Comparison of ENCODE assay signal across 10 mouse cellular contexts in genomic region chr3:84260837-84261236, GRCm38 (mm10). TPM values are rescaled to one million over a fixed set of nuclear protein-coding genes. Genes with fewer than 3 reads are reported as not detected.
A peak's percentile ranks its signal among the peaks of the same experiment; 100 is the strongest.
DNase-seq lines count a peak whose midpoint lies in the region; ATAC-seq lines count a peak whose summit lies in the region.
"Had no signal": no experiment of that assay in that cellular context is flagged by ENCODE, and none has a peak within 500 bp of the region (broad histone marks: within the 10 kb centered on the region; RNA-seq: fewer than 3 reads in every experiment).

No protein-coding gene starts in this region.

- no peaks in the 10 kb centered on the region for H3K9me3 ChIP-seq in midbrain, embryonic 10.5 days (replicated peaks)
- no peaks in the 10 kb centered on the region for H3K9me3 ChIP-seq in midbrain, embryonic 11.5 days (ENCODE audit: control insufficient read depth, low read length)
- no peaks in the 10 kb centered on the region for H3K9me3 ChIP-seq in hindbrain, embryonic 12.5 days (replicated peaks)
- H3K9me3 ChIP-seq in midbrain, embryonic 14.5 days (ENCODE audit: control insufficient read depth, low read length) = no peaks in the 10 kb centered on the region
- H3K9me3 ChIP-seq: limb, embryonic 15.5 days had no signal

- H3K27ac ChIP-seq in midbrain, embryonic 10.5 days (replicated peaks) = 0 out of 2 replicates have a peak overlapping the region, but pooled peaks have one; percentile 90
- no peak overlapping the region for H3K27ac ChIP-seq in midbrain, embryonic 11.5 days (ENCODE audit: low read depth, low read length)
- H3K27ac ChIP-seq in hindbrain, embryonic 12.5 days = peak overlapping the region; percentile 89; the same call in 1 of the 2 replicates
- no peak overlapping the region for H3K27ac ChIP-seq in midbrain, embryonic 14.5 days (replicated peaks; ENCODE audit: low read depth, low read length)
- H3K27ac ChIP-seq: limb, embryonic 15.5 days had no signal

- H3K36me3 ChIP-seq in midbrain, embryonic 10.5 days = no peaks in the 10 kb centered on the region
- H3K36me3 ChIP-seq in midbrain, embryonic 11.5 days (ENCODE audit: control insufficient read depth, insufficient read depth, low read length) = no peaks in the 10 kb centered on the region
- H3K36me3 ChIP-seq in hindbrain, embryonic 12.5 days = no peaks in the 10 kb centered on the region
- H3K36me3 ChIP-seq in midbrain, embryonic 14.5 days (ENCODE audit: control insufficient read depth, insufficient read depth, low read length) = no peaks in the 10 kb centered on the region
- H3K36me3 ChIP-seq: limb, embryonic 15.5 days had no signal

- no peak overlapping the region for H3K9ac ChIP-seq in midbrain, embryonic 11.5 days (ENCODE audit: low read length)
- no peak overlapping the region for H3K9ac ChIP-seq in hindbrain, embryonic 12.5 days
- no peak overlapping the region for H3K9ac ChIP-seq in midbrain, embryonic 14.5 days (replicated peaks; ENCODE audit: low read length)
- H3K9ac ChIP-seq: limb, embryonic 15.5 days had no signal

- no peak for DNase-seq in midbrain, embryonic 10.5 days (ENCODE audit: low spot score)
- DNase-seq in midbrain, embryonic 11.5 days (ENCODE audit: low spot score, missing footprints) = no peak
- DNase-seq in midbrain, embryonic 14.5 days = peak; percentile 56
- peak; percentile 42 for DNase-seq in retina, postnatal 1 day
- no peak for DNase-seq in adrenal gland, adult 2 months
- no peak for DNase-seq in gastrocnemius, postnatal 10 days
- DNase-seq: right cerebral cortex, postnatal 25 days had no signal

- H3K27me3 ChIP-seq in midbrain, embryonic 10.5 days (ENCODE audit: low read depth, poor library complexity, severe bottlenecking) = peaks cover 53% of the 10 kb centered on the region
- no peaks in the 10 kb centered on the region for H3K27me3 ChIP-seq in midbrain, embryonic 11.5 days (ENCODE audit: control insufficient read depth, insufficient read depth, low read length)
- H3K27me3 ChIP-seq in hindbrain, embryonic 12.5 days = no peaks in the 10 kb centered on the region
- no peaks in the 10 kb centered on the region for H3K27me3 ChIP-seq in midbrain, embryonic 14.5 days (ENCODE audit: control insufficient read depth, insufficient read depth, low read length)

- whole genome bisulfite sequencing in midbrain, embryonic 10.5 days = 33% methylated on average over 7 of the region's 7 CpGs
- WGBS in midbrain, embryonic 11.5 days = 20% methylated on average over 7 of the region's 7 CpGs
- 14% methylated on average over 7 of the region's 7 CpGs for WGBS in hindbrain, embryonic 12.5 days
- WGBS in midbrain, embryonic 14.5 days = 15% methylated on average over 7 of the region's 7 CpGs

- peaks cover 86% of the 10 kb centered on the region for H3K4me1 ChIP-seq in midbrain, embryonic 10.5 days
- H3K4me1 ChIP-seq in midbrain, embryonic 11.5 days (ENCODE audit: control insufficient read depth, insufficient read depth, low read length) = peaks cover 63% of the 10 kb centered on the region
- peaks cover 70% of the 10 kb centered on the region for H3K4me1 ChIP-seq in hindbrain, embryonic 12.5 days
- H3K4me1 ChIP-seq in midbrain, embryonic 14.5 days (ENCODE audit: control insufficient read depth, insufficient read depth, low read length) = peaks cover 49% of the 10 kb centered on the region

- ATAC-seq in midbrain, embryonic 11.5 days (ENCODE audit: low FRiP score) = no peak
- no peak for ATAC-seq in hindbrain, embryonic 12.5 days (ENCODE audit: low FRiP score)
- no peak for ATAC-seq in midbrain, embryonic 14.5 days (ENCODE audit: low FRiP score, low TSS enrichment)
- no peak for ATAC-seq in cerebellum, adult (ENCODE audit: insufficient number of reproducible peaks, low FRiP score, low TSS enrichment)

- peak overlapping the region; percentile 67; the same call in 1 of the 2 replicates for H3K4me3 ChIP-seq in midbrain, embryonic 10.5 days
- no peak overlapping the region for H3K4me3 ChIP-seq in midbrain, embryonic 11.5 days (ENCODE audit: low read depth, low read length)
- no peak overlapping the region for H3K4me3 ChIP-seq in hindbrain, embryonic 12.5 days
- no peak overlapping the region for H3K4me3 ChIP-seq in midbrain, embryonic 14.5 days (replicated peaks; ENCODE audit: low read depth, low read length)

- H3K4me2 ChIP-seq in midbrain, embryonic 11.5 days = no peak overlapping the region
- H3K4me2 ChIP-seq in hindbrain, embryonic 12.5 days (replicated peaks) = no peak overlapping the region
- H3K4me2 ChIP-seq in midbrain, embryonic 14.5 days (ENCODE audit: low read length) = peak overlapping the region; percentile 92

RNA-seq across cellular contexts. Expression of gene Trim2, which starts 45.8 kb away (rescaled TPM):
- polyA plus RNA-seq in midbrain, embryonic 10.5 days (2016; fragmentation: Nextera tagmentation; extraction: Ambion mirVana) = 81.7 and 116 TPM in 2 replicates
- polyA plus RNA-seq in midbrain, embryonic 11.5 days (2014; fragmentation: Nextera tagmentation; extraction: Ambion mirVana) = 128 and 137 TPM in 2 replicates
- polyA plus RNA-seq in hindbrain, embryonic 12.5 days (2016; fragmentation: Nextera tagmentation; extraction: Ambion mirVana) = 121 and 125 TPM in 2 replicates
- polyA plus RNA-seq in midbrain, embryonic 14.5 days (2014; fragmentation: Nextera tagmentation; extraction: Ambion mirVana) = 144 and 154 TPM in 2 replicates
- total RNA-seq in adrenal gland, adult 2 months (2021) = 100 to 1,000 TPM in 1 of 2 experiments, 10 to 100 TPM in 1; 34.1 to 125 TPM
- 58.3 and 115 TPM in 2 replicates for polyA plus RNA-seq in adrenal gland, adult 2 months (2012; rRNA removed)
- 10 to 100 TPM in 1 of 2 experiments, 1 to 10 TPM in 1; 8.6 to 11.9 TPM for total RNA-seq in gastrocnemius, postnatal 10 days (2021)

Comparison
In these comparisons a context has a peak if more than half of its experiments do, and no peak if none do; other contexts are left out.
1. DNase-seq: peak in midbrain, embryonic 14.5 days (single experiment) and retina, postnatal 1 day (single experiment); none in midbrain, embryonic 10.5 days (single experiment), midbrain, embryonic 11.5 days (single experiment), adrenal gland, adult 2 months (single experiment) and gastrocnemius, postnatal 10 days (single experiment).
2. H3K27ac ChIP-seq: peak in midbrain, embryonic 10.5 days (single experiment) and hindbrain, embryonic 12.5 days (single experiment); none in midbrain, embryonic 11.5 days (single experiment) and midbrain, embryonic 14.5 days (single experiment).